Mouse (Mus musculus): ENCODE measurements at regions not wholly inside any gene's neighbourhood (a gene's known extent, or its start where the extent isn't known, plus 50 kb on each side); places are given as distances from the start of the nearest gene placed in this dataset.

- no peak overlapping the region for H3K9ac ChIP-seq (ENCODE audit: low read length)
- no peak overlapping the region for H3K27ac ChIP-seq (replicated peaks; ENCODE audit: low read depth, low read length)
- peaks cover 11% of the 10 kb centered on the region; the same call in 1 of the 2 replicates for H3K4me1 ChIP-seq (ENCODE audit: control insufficient read depth, insufficient read depth, low read length)
- H3K27me3 ChIP-seq (ENCODE audit: control insufficient read depth, insufficient read depth, low read length): no peaks in the 10 kb centered on the region
- 63% methylated on average over 19 of the region's 19 CpGs for WGBS
- H3K36me3 ChIP-seq (ENCODE audit: control insufficient read depth, insufficient read depth, low read length): no peaks in the 10 kb centered on the region
- no peak overlapping the region for H3K4me2 ChIP-seq (ENCODE audit: low read depth, severe bottlenecking)
- no peaks in the 10 kb centered on the region for H3K9me3 ChIP-seq (ENCODE audit: control insufficient read depth, low read length)
- peak; percentile 76 for DNase-seq (ENCODE audit: low spot score)
- no peak overlapping the region for H3K4me3 ChIP-seq (ENCODE audit: low read depth, low read length)
- 0 out of 2 replicates have a peak, but pooled peaks have one; percentile 51 for ATAC-seq (ENCODE audit: insufficient number of reproducible peaks, low FRiP score, low TSS enrichment, low read depth)
Observed at GRCm38 (mm10) chr9:61111733-61112415, 260.3 kb upstream of the Tle3 start.

GRCm38 (mm10) chr9:61119252-61119651 lies 252.9 kb upstream of the Tle3 start:
- Histone ChIP-seq H3K27me3 (ENCODE audit: control insufficient read depth, insufficient read depth, low read length) (no peaks in the 10 kb centered on the region), H3K27ac (replicated peaks; ENCODE audit: low read depth, low read length) (no peak overlapping the region), H3K36me3 (ENCODE audit: control insufficient read depth, insufficient read depth, low read length) (no peaks in the 10 kb centered on the region), H3K9ac (ENCODE audit: low read length) (no peak overlapping the region), H3K9me3 (ENCODE audit: control insufficient read depth, low read length) (no peaks in the 10 kb centered on the region), H3K4me1 (ENCODE audit: control insufficient read depth, insufficient read depth, low read length) (peaks cover 12% of the 10 kb centered on the region), H3K4me3 (ENCODE audit: low read depth, low read length) (no peak overlapping the region), H3K4me2 (ENCODE audit: low read depth, severe bottlenecking) (no peak overlapping the region)
- DNase-seq (ENCODE audit: low spot score): no peak
- ATAC-seq (ENCODE audit: insufficient number of reproducible peaks, low FRiP score, low TSS enrichment, low read depth): no peak
- 80% methylated on average over 3 of the region's 3 CpGs for WGBS

GRCm38 (mm10) chr9:61120531-61120930 lies 251.6 kb upstream of the Tle3 start:
- no peak overlapping the region for H3K27ac ChIP-seq (replicated peaks; ENCODE audit: low read depth, low read length)
- no peaks in the 10 kb centered on the region for H3K27me3 ChIP-seq (ENCODE audit: control insufficient read depth, insufficient read depth, low read length)

GRCm38 (mm10) chr9:61120931-61121391 lies 251.2 kb upstream of the Tle3 start:
- no peaks in the 10 kb centered on the region for H3K27me3 ChIP-seq (ENCODE audit: control insufficient read depth, insufficient read depth, low read length)
- no peak overlapping the region for H3K27ac ChIP-seq (replicated peaks; ENCODE audit: low read depth, low read length)
- WGBS: 44% methylated on average over 10 of the region's 10 CpGs

More at GRCm38 (mm10) chr9:61120531-61120930, 251.6 kb upstream of the Tle3 start:
- H3K4me3 ChIP-seq (ENCODE audit: low read depth, low read length): no peak overlapping the region
- H3K4me2 ChIP-seq (ENCODE audit: low read depth, severe bottlenecking): no peak overlapping the region
- H3K4me1 ChIP-seq (ENCODE audit: control insufficient read depth, insufficient read depth, low read length): peaks cover 12% of the 10 kb centered on the region
- ATAC-seq (ENCODE audit: insufficient number of reproducible peaks, low FRiP score, low TSS enrichment, low read depth) (no peak), DNase-seq (ENCODE audit: low spot score) (no peak)
- no peak overlapping the region for H3K9ac ChIP-seq (ENCODE audit: low read length)
- H3K36me3 ChIP-seq (ENCODE audit: control insufficient read depth, insufficient read depth, low read length): no peaks in the 10 kb centered on the region
- WGBS: 88% methylated on average over 3 of the region's 3 CpGs
- H3K9me3 ChIP-seq (ENCODE audit: control insufficient read depth, low read length): no peaks in the 10 kb centered on the region

GRCm38 (mm10) chr9:61123431-61123830 lies 248.7 kb upstream of the Tle3 start:
- Histone ChIP-seq H3K27me3 (ENCODE audit: control insufficient read depth, insufficient read depth, low read length) (no peaks in the 10 kb centered on the region), H3K4me1 (ENCODE audit: control insufficient read depth, insufficient read depth, low read length) (peaks cover 4% of the 10 kb centered on the region), H3K27ac (replicated peaks; ENCODE audit: low read depth, low read length) (no peak overlapping the region), H3K4me2 (ENCODE audit: low read depth, severe bottlenecking) (no peak overlapping the region), H3K9ac (ENCODE audit: low read length) (no peak overlapping the region), H3K4me3 (ENCODE audit: low read depth, low read length) (no peak overlapping the region), H3K36me3 (ENCODE audit: control insufficient read depth, insufficient read depth, low read length) (no peaks in the 10 kb centered on the region), H3K9me3 (ENCODE audit: control insufficient read depth, low read length) (no peaks in the 10 kb centered on the region)
- ATAC-seq (ENCODE audit: insufficient number of reproducible peaks, low FRiP score, low TSS enrichment, low read depth) (no peak), DNase-seq (ENCODE audit: low spot score) (no peak)

More at GRCm38 (mm10) chr9:61120931-61121391, 251.2 kb upstream of the Tle3 start:
- Histone ChIP-seq H3K4me1 (ENCODE audit: control insufficient read depth, insufficient read depth, low read length) (peaks cover 8% of the 10 kb centered on the region), H3K9ac (ENCODE audit: low read length) (no peak overlapping the region), H3K9me3 (ENCODE audit: control insufficient read depth, low read length) (no peaks in the 10 kb centered on the region), H3K4me2 (ENCODE audit: low read depth, severe bottlenecking) (no peak overlapping the region), H3K4me3 (ENCODE audit: low read depth, low read length) (no peak overlapping the region), H3K36me3 (ENCODE audit: control insufficient read depth, insufficient read depth, low read length) (no peaks in the 10 kb centered on the region)
- DNase-seq (ENCODE audit: low spot score): no peak
- ATAC-seq (ENCODE audit: insufficient number of reproducible peaks, low FRiP score, low TSS enrichment, low read depth): no peak

- DNase-seq (ENCODE audit: low spot score): no peak
- Histone ChIP-seq H3K27me3 (ENCODE audit: control insufficient read depth, insufficient read depth, low read length) (no peaks in the 10 kb centered on the region), H3K4me2 (ENCODE audit: low read depth, severe bottlenecking) (no peak overlapping the region), H3K9me3 (ENCODE audit: control insufficient read depth, low read length) (no peaks in the 10 kb centered on the region), H3K27ac (replicated peaks; ENCODE audit: low read depth, low read length) (no peak overlapping the region), H3K9ac (ENCODE audit: low read length) (no peak overlapping the region), H3K4me3 (ENCODE audit: low read depth, low read length) (no peak overlapping the region), H3K4me1 (ENCODE audit: control insufficient read depth, insufficient read depth, low read length) (peaks cover 4% of the 10 kb centered on the region), H3K36me3 (ENCODE audit: control insufficient read depth, insufficient read depth, low read length) (no peaks in the 10 kb centered on the region)
- WGBS: 57% methylated on average over 7 of the region's 7 CpGs
- ATAC-seq (ENCODE audit: insufficient number of reproducible peaks, low FRiP score, low TSS enrichment, low read depth): no peak
Observed at GRCm38 (mm10) chr9:61125769-61126168, 246.4 kb upstream of the Tle3 start.

- no peaks in the 10 kb centered on the region for H3K36me3 ChIP-seq (ENCODE audit: control insufficient read depth, insufficient read depth, low read length)
- 65% methylated on average over 2 of the region's 2 CpGs for WGBS
- H3K4me1 ChIP-seq (ENCODE audit: control insufficient read depth, insufficient read depth, low read length): no peaks in the 10 kb centered on the region
- no peaks in the 10 kb centered on the region; the same call in 1 of the 2 replicates for H3K27me3 ChIP-seq (ENCODE audit: control insufficient read depth, insufficient read depth, low read length)
- ATAC-seq (ENCODE audit: insufficient number of reproducible peaks, low FRiP score, low TSS enrichment, low read depth): no peak
- H3K4me3 ChIP-seq (ENCODE audit: low read depth, low read length): no peak overlapping the region
- H3K27ac ChIP-seq (replicated peaks; ENCODE audit: low read depth, low read length): no peak overlapping the region
- H3K9me3 ChIP-seq (ENCODE audit: control insufficient read depth, low read length): no peaks in the 10 kb centered on the region
- DNase-seq (ENCODE audit: low spot score): no peak
- H3K9ac ChIP-seq (ENCODE audit: low read length): no peak overlapping the region
- no peak overlapping the region for H3K4me2 ChIP-seq (ENCODE audit: low read depth, severe bottlenecking)
Observed at GRCm38 (mm10) chr9:61128077-61128476, 244.1 kb upstream of the Tle3 start.

- no peak overlapping the region for H3K27ac ChIP-seq (replicated peaks; ENCODE audit: low read depth, low read length)
- no peak overlapping the region for H3K4me2 ChIP-seq (ENCODE audit: low read depth, severe bottlenecking)
- no peaks in the 10 kb centered on the region for H3K9me3 ChIP-seq (ENCODE audit: control insufficient read depth, low read length)
- no peaks in the 10 kb centered on the region for H3K36me3 ChIP-seq (ENCODE audit: control insufficient read depth, insufficient read depth, low read length)
- no peak overlapping the region for H3K4me3 ChIP-seq (ENCODE audit: low read depth, low read length)
- H3K27me3 ChIP-seq (ENCODE audit: control insufficient read depth, insufficient read depth, low read length): no peaks in the 10 kb centered on the region; the same call in 1 of the 2 replicates
- H3K9ac ChIP-seq (ENCODE audit: low read length): no peak overlapping the region
- 66% methylated on average over 5 of the region's 5 CpGs for WGBS
- ATAC-seq (ENCODE audit: insufficient number of reproducible peaks, low FRiP score, low TSS enrichment, low read depth) (no peak), DNase-seq (ENCODE audit: low spot score) (no peak)
- no peaks in the 10 kb centered on the region for H3K4me1 ChIP-seq (ENCODE audit: control insufficient read depth, insufficient read depth, low read length)
Observed at GRCm38 (mm10) chr9:61129186-61129585, 243.0 kb upstream of the Tle3 start.

GRCm38 (mm10) chr9:61130877-61131276 lies 241.3 kb upstream of the Tle3 start:
- no peak overlapping the region for H3K9ac ChIP-seq (ENCODE audit: low read length)
- DNase-seq (ENCODE audit: low spot score): no peak
- no peaks in the 10 kb centered on the region for H3K36me3 ChIP-seq (ENCODE audit: control insufficient read depth, insufficient read depth, low read length)
- no peaks in the 10 kb centered on the region; the same call in 1 of the 2 replicates for H3K27me3 ChIP-seq (ENCODE audit: control insufficient read depth, insufficient read depth, low read length)
- peaks cover 13% of the 10 kb centered on the region for H3K4me1 ChIP-seq (ENCODE audit: control insufficient read depth, insufficient read depth, low read length)
- H3K4me2 ChIP-seq (ENCODE audit: low read depth, severe bottlenecking): no peak overlapping the region
- H3K27ac ChIP-seq (replicated peaks; ENCODE audit: low read depth, low read length): no peak overlapping the region
- no peak for ATAC-seq (ENCODE audit: insufficient number of reproducible peaks, low FRiP score, low TSS enrichment, low read depth)
- no peaks in the 10 kb centered on the region for H3K9me3 ChIP-seq (ENCODE audit: control insufficient read depth, low read length)
- 72% methylated on average over 4 of the region's 4 CpGs for WGBS
- H3K4me3 ChIP-seq (ENCODE audit: low read depth, low read length): no peak overlapping the region
